ENCODE assay signal across 13 mouse cellular contexts in genomic region chr7:109637391-109637790, GRCm38 (mm10).
DNase-seq lines count a peak whose midpoint lies in the region; ATAC-seq lines count a peak whose summit lies in the region.
"Had no signal": no experiment of that assay in that cellular context is flagged by ENCODE, and none has a peak within 500 bp of the region (broad histone marks: within the 10 kb centered on the region; RNA-seq: fewer than 3 reads in every experiment).

No protein-coding gene starts in this region.

- H3K9ac ChIP-seq in intestine, embryonic 16.5 days (ENCODE audit: low read depth, low read length), result no peak overlapping the region
- H3K9ac ChIP-seq in intestine, embryonic 15.5 days, result no peak overlapping the region
- H3K9ac ChIP-seq in embryonic facial prominence, embryonic 15.5 days, result no peak overlapping the region
- H3K9ac ChIP-seq in liver, embryonic 15.5 days, result peak overlapping the region; percentile 23; the same call in 1 of the 2 replicates
- H3K9ac ChIP-seq in midbrain, embryonic 15.5 days, result no peak overlapping the region

- 0 out of 2 replicates have a peak overlapping the region, but pooled peaks have one; percentile 8 for H3K27ac ChIP-seq in intestine, embryonic 16.5 days (ENCODE audit: low read length)
- H3K27ac ChIP-seq in intestine, embryonic 15.5 days, result no peak overlapping the region
- peak overlapping the region; percentile 52 for H3K27ac ChIP-seq in embryonic facial prominence, embryonic 15.5 days (replicated peaks)
- H3K27ac ChIP-seq in liver, embryonic 15.5 days (replicated peaks), result peak overlapping the region; percentile 88
- H3K27ac ChIP-seq in midbrain, embryonic 15.5 days, result no peak overlapping the region
- H3K27ac ChIP-seq: left cerebral cortex, adult 2 months had no signal

- H3K27me3 ChIP-seq in intestine, embryonic 16.5 days (replicated peaks; ENCODE audit: control insufficient read depth, insufficient read depth, low read length), result no peaks in the 10 kb centered on the region
- H3K27me3 ChIP-seq in intestine, embryonic 15.5 days (replicated peaks), result no peaks in the 10 kb centered on the region
- H3K27me3 ChIP-seq in embryonic facial prominence, embryonic 15.5 days, result no peaks in the 10 kb centered on the region
- H3K27me3 ChIP-seq in liver, embryonic 15.5 days, result no peaks in the 10 kb centered on the region
- no peaks in the 10 kb centered on the region for H3K27me3 ChIP-seq in midbrain, embryonic 15.5 days (replicated peaks)

- WGBS in intestine, embryonic 16.5 days, result 56% methylated on average over 5 of the region's 5 CpGs
- 55% methylated on average over 5 of the region's 5 CpGs for WGBS in intestine, embryonic 15.5 days
- WGBS in embryonic facial prominence, embryonic 15.5 days, result 28% methylated on average over 5 of the region's 5 CpGs
- 54% methylated on average over 5 of the region's 5 CpGs for WGBS in liver, embryonic 15.5 days (ENCODE audit: insufficient replicate concordance)
- WGBS in midbrain, embryonic 15.5 days, result 80% methylated on average over 5 of the region's 5 CpGs

- DNase-seq in adrenal gland, postnatal 36 days, result peak; percentile 8 to 33
- DNase-seq in adrenal gland, adult 18-20 months (ENCODE audit: low spot score in 2 of 2), result no peak
- DNase-seq in layer of hippocampus, postnatal 14 days (ENCODE audit: low spot score in 2 of 2), result no peak
- DNase-seq: cerebellum, adult 9-11 months; kidney, postnatal 10 days; right cerebral cortex, postnatal 4 days had no signal

- H3K9me3 ChIP-seq in intestine, embryonic 16.5 days (ENCODE audit: control insufficient read depth, low read length), result no peaks in the 10 kb centered on the region
- no peaks in the 10 kb centered on the region for H3K9me3 ChIP-seq in intestine, embryonic 15.5 days
- no peaks in the 10 kb centered on the region for H3K9me3 ChIP-seq in embryonic facial prominence, embryonic 15.5 days (replicated peaks)
- H3K9me3 ChIP-seq in liver, embryonic 15.5 days (replicated peaks), result no peaks in the 10 kb centered on the region
- H3K9me3 ChIP-seq in midbrain, embryonic 15.5 days, result no peaks in the 10 kb centered on the region

- peaks cover 9% of the 10 kb centered on the region; the same call in 1 of the 2 replicates for H3K4me1 ChIP-seq in intestine, embryonic 16.5 days (ENCODE audit: control insufficient read depth, insufficient read depth, low read length)
- H3K4me1 ChIP-seq in intestine, embryonic 15.5 days (replicated peaks), result peaks cover 7% of the 10 kb centered on the region; the same call in 1 of the 2 replicates
- peaks cover 28% of the 10 kb centered on the region for H3K4me1 ChIP-seq in embryonic facial prominence, embryonic 15.5 days
- H3K4me1 ChIP-seq in liver, embryonic 15.5 days (replicated peaks), result peaks cover 46% of the 10 kb centered on the region
- no peaks in the 10 kb centered on the region for H3K4me1 ChIP-seq in midbrain, embryonic 15.5 days

- H3K36me3 ChIP-seq in intestine, embryonic 16.5 days (ENCODE audit: control insufficient read depth, insufficient read depth, low read length), result no peaks in the 10 kb centered on the region
- no peaks in the 10 kb centered on the region for H3K36me3 ChIP-seq in intestine, embryonic 15.5 days
- H3K36me3 ChIP-seq in embryonic facial prominence, embryonic 15.5 days, result no peaks in the 10 kb centered on the region
- no peaks in the 10 kb centered on the region for H3K36me3 ChIP-seq in liver, embryonic 15.5 days (replicated peaks)
- H3K36me3 ChIP-seq in midbrain, embryonic 15.5 days (replicated peaks), result no peaks in the 10 kb centered on the region

- H3K4me2 ChIP-seq in intestine, embryonic 16.5 days (ENCODE audit: low read depth, low read length), result no peak overlapping the region
- no peak overlapping the region for H3K4me2 ChIP-seq in intestine, embryonic 15.5 days (replicated peaks)
- H3K4me2 ChIP-seq in embryonic facial prominence, embryonic 15.5 days (replicated peaks), result no peak overlapping the region
- H3K4me2 ChIP-seq in liver, embryonic 15.5 days, result peak overlapping the region; percentile 61
- H3K4me2 ChIP-seq in midbrain, embryonic 15.5 days, result no peak overlapping the region

- ATAC-seq in intestine, embryonic 16.5 days, result no peak
- ATAC-seq in intestine, embryonic 15.5 days, result no peak
- 0 out of 2 replicates have a peak, but pooled peaks have one; percentile 31 for ATAC-seq in embryonic facial prominence, embryonic 15.5 days (ENCODE audit: insufficient number of reproducible peaks, low FRiP score, low TSS enrichment, low read depth)
- ATAC-seq in liver, embryonic 15.5 days (ENCODE audit: insufficient read depth), result no peak
- ATAC-seq in midbrain, embryonic 15.5 days (replicated peaks), result no peak
- ATAC-seq: hindbrain, embryonic 16.5 days had no signal

- no peak overlapping the region for H3K4me3 ChIP-seq in intestine, embryonic 16.5 days (ENCODE audit: low read length)
- H3K4me3 ChIP-seq in intestine, embryonic 15.5 days (replicated peaks), result no peak overlapping the region
- H3K4me3 ChIP-seq in embryonic facial prominence, embryonic 15.5 days (replicated peaks), result no peak overlapping the region
- no peak overlapping the region for H3K4me3 ChIP-seq in liver, embryonic 15.5 days (replicated peaks)
- H3K4me3 ChIP-seq in midbrain, embryonic 15.5 days, result no peak overlapping the region
- H3K4me3 ChIP-seq: left cerebral cortex, adult 2 months had no signal

Comparison
In these comparisons a context has a peak if more than half of its experiments do, and no peak if none do; other contexts are left out.
1. DNase-seq: peak in adrenal gland, postnatal 36 days (2 of 2); none in adrenal gland, adult 18-20 months (0 of 2) and layer of hippocampus, postnatal 14 days (0 of 2).
2. H3K27ac ChIP-seq: peak in intestine, embryonic 16.5 days (single experiment), embryonic facial prominence, embryonic 15.5 days (single experiment) and liver, embryonic 15.5 days (single experiment); none in intestine, embryonic 15.5 days (single experiment) and midbrain, embryonic 15.5 days (single experiment).